Comparison of ENCODE assay signal across 25 mouse cellular contexts in the genomic region with DNA sequence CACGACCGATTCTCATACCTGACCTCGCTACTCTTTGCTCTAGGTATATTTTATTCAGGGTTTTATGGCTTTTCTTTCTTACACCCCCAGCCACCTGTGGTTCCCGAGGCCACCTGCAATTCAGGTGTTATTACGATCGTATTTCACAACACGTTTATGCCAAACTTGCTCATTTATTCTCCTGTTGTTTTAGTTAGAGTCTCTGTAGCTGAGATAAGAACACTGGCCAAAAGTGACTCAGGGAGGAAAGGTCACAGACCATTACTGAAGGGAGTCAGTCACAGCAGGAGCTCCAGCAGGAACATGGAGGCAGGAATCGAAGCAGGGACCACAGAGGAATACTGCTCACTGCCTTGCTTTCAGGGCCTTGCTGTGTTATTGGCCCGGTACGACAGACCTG.
"Had no signal": no experiment of that assay in that cellular context is flagged by ENCODE, and none has a peak within 500 bp of the region (broad histone marks: within the 10 kb centered on the region; RNA-seq: fewer than 3 reads in every experiment).

No protein-coding gene starts in this region.

- H3K27ac ChIP-seq: heart, adult 2 months; heart, embryonic 13.5 days; heart, embryonic 15.5 days; hindbrain, embryonic 13.5 days; kidney, embryonic 15.5 days; kidney, postnatal 0 days; layer of hippocampus, adult 2 months; left cerebral cortex, adult 2 months; limb, embryonic 13.5 days; limb, embryonic 15.5 days; liver, embryonic 12.5 days had no signal

- H3K27me3 ChIP-seq: heart, embryonic 13.5 days; heart, embryonic 15.5 days had no signal

- H3K9me3 ChIP-seq: heart, embryonic 13.5 days; heart, embryonic 15.5 days; hindbrain, embryonic 13.5 days; kidney, embryonic 15.5 days; limb, embryonic 13.5 days; limb, embryonic 15.5 days; liver, embryonic 12.5 days had no signal

- DNase-seq: forebrain, postnatal 0 days; gastrocnemius, postnatal 14 days; gastrocnemius, postnatal 36 days; heart, adult 11 months; heart, adult 2 months; heart, postnatal 14 days; heart, postnatal 36 days; kidney, adult 11 months; kidney, adult 2 months; kidney, adult 9 months; kidney, postnatal 14 days; kidney, postnatal 36 days had no signal

- H3K4me3 ChIP-seq: heart, adult 2 months; heart, embryonic 13.5 days; heart, embryonic 15.5 days; hindbrain, embryonic 13.5 days; kidney, embryonic 15.5 days; layer of hippocampus, adult 2 months; left cerebral cortex, adult 2 months; limb, embryonic 13.5 days; limb, embryonic 15.5 days; liver, embryonic 12.5 days had no signal

- H3K36me3 ChIP-seq: heart, embryonic 13.5 days; heart, embryonic 15.5 days; hindbrain, embryonic 13.5 days; kidney, embryonic 15.5 days; limb, embryonic 13.5 days; limb, embryonic 15.5 days; liver, embryonic 12.5 days had no signal

- H3K4me1 ChIP-seq: heart, embryonic 15.5 days; limb, embryonic 15.5 days; liver, embryonic 12.5 days had no signal

- H3K4me2 ChIP-seq: heart, embryonic 11.5 days; heart, embryonic 13.5 days; heart, embryonic 15.5 days; hindbrain, embryonic 13.5 days; kidney, embryonic 15.5 days; limb, embryonic 13.5 days; limb, embryonic 15.5 days; liver, embryonic 12.5 days had no signal

- ATAC-seq: forebrain, postnatal 0 days; hindbrain, embryonic 16.5 days; inflammation-experienced regulatory T-cells, adult 6 months; liver, embryonic 12.5 days had no signal

- H3K9ac ChIP-seq: forebrain, postnatal 0 days; heart, embryonic 13.5 days; heart, embryonic 15.5 days; hindbrain, embryonic 13.5 days; kidney, embryonic 15.5 days; limb, embryonic 13.5 days; limb, embryonic 15.5 days; liver, embryonic 12.5 days had no signal
